Mouse (Mus musculus) lung, postnatal 0 days (tissue): ENCODE data around the gene Olfr1370.

Experiments used
- CTCF ChIP-seq: IDR thresholded peaks from 2 replicates; pipeline ENCODE4 v1.5.1; 2016; ENCODE audit warnings: antibody characterized with exemption, mild to moderate bottlenecking
- EP300 ChIP-seq: IDR thresholded peaks from 2 replicates; pipeline ENCODE4 v1.6.1; 2016; ENCODE audit warnings: antibody characterized with exemption, mild to moderate bottlenecking, control low read depth

- TF ChIP-seq CTCF (no peak), EP300 (no peak)
Observed at GRCm38 (mm10) chr13:21109759-21110158, 35.0 kb upstream of the Olfr1370 start.
